Mouse (Mus musculus) lung, adult 2 months (tissue): ENCODE data around the gene Pnkp.

Experiments
- CTCF ChIP-seq: fragments of 200-500 bp; IDR thresholded peaks from 2 replicates; pipeline ENCODE4 v1.5.1; 2011; ENCODE audit warnings: mild to moderate bottlenecking, low read length, control low read depth; ENCODE audit not compliant: insufficient read depth
- POLR2A ChIP-seq: fragments of 200-500 bp; IDR thresholded peaks from 2 replicates; pipeline ENCODE4 v1.6.1; 2011; ENCODE audit warnings: low read depth, mild to moderate bottlenecking, control low read depth, low read length, borderline replicate concordance; ENCODE audit errors: extremely low read depth

- no peak for TF ChIP-seq CTCF
- no peak for TF ChIP-seq POLR2A
These were observed 37.5 kb upstream of the Pnkp start for GRCm38 (mm10) chr7:44819391-44819790.
